ENCODE assay signal across 12 mouse cellular contexts in the genomic region with DNA sequence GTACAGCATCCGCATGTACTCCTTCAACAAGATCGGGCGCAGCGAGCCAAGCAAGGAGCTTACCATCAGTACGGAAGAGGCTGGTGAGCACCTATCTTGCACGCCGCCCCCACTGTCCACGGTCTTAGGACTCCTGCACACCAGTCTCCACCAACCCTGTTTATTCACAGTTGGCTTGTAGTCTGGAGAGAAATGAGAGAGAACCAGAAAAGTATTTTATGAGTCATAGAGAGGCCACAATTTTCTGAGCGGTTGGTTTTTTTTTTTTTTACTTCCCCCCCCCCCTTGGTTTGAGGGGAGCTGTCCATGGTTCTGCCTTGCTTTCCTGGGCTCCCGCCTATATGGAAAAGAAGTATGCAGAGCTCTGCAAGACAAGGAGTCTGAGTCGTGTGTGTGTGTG.
DNase-seq lines count a peak whose midpoint lies in the region; TF ChIP-seq lines count a peak whose summit lies in the region.
"Had no signal": no experiment of that assay in that cellular context is flagged by ENCODE, and none has a peak within 500 bp of the region (broad histone marks: within the 10 kb centered on the region; RNA-seq: fewer than 3 reads in every experiment).

No protein-coding gene starts in this region.

- TF ChIP-seq POLR2A in myocyte (IDR thresholded peaks at IDR 0.05; ENCODE audit: insufficient read length, low read depth), result no peak

- no peaks in the 10 kb centered on the region for H3K79me2 ChIP-seq in myocyte (ENCODE audit: control insufficient read depth, insufficient read depth)

- no peaks in the 10 kb centered on the region for H3K36me3 ChIP-seq in myocyte (ENCODE audit: control insufficient read depth, insufficient read depth)
- H3K36me3 ChIP-seq: embryonic facial prominence, embryonic 15.5 days; hindbrain, embryonic 12.5 days; liver, embryonic 12.5 days; midbrain, embryonic 13.5 days had no signal

- H3K4me3 ChIP-seq in myocyte, result no peak overlapping the region
- H3K4me3 ChIP-seq: embryonic facial prominence, embryonic 15.5 days; hindbrain, embryonic 12.5 days; liver, embryonic 12.5 days; midbrain, embryonic 13.5 days had no signal

- H3ac ChIP-seq in myocyte (ENCODE audit: control insufficient read depth, insufficient read length), result no peak overlapping the region

- peaks cover 14% of the 10 kb centered on the region for H3K27me3 ChIP-seq in myocyte (ENCODE audit: control insufficient read depth, insufficient read depth, insufficient read length)
- H3K27me3 ChIP-seq: embryonic facial prominence, embryonic 15.5 days; hindbrain, embryonic 12.5 days; liver, embryonic 12.5 days; midbrain, embryonic 13.5 days had no signal

- H3K4me2 ChIP-seq in myocyte (ENCODE audit: low read depth), result no peak overlapping the region
- H3K4me2 ChIP-seq: embryonic facial prominence, embryonic 15.5 days; hindbrain, embryonic 12.5 days; liver, embryonic 12.5 days; midbrain, embryonic 13.5 days had no signal

- DNase-seq in frontal cortex, postnatal 36 days (ENCODE audit: low spot score in 2 of 2), result peak; percentile 23 to 26
- no peak for DNase-seq in frontal cortex, postnatal 10 days (ENCODE audit: low spot score in 2 of 2)
- DNase-seq in right cerebral cortex, adult 18-20 months, result peak; percentile 40
- DNase-seq in right cerebral cortex, postnatal 14 days, result no peak
- DNase-seq in brain, adult 2 months (ENCODE audit: low read depth, low spot score), result peak; percentile 57
- no peak for DNase-seq in layer of hippocampus, postnatal 10 days (ENCODE audit: low spot score in 2 of 2)
- DNase-seq in ovary, adult 18-20 months (ENCODE audit: low spot score), result no peak

TF ChIP-seq in myocyte, 11 proteins besides CTCF, POLR2A, EP300 and RAD21:
- TF ChIP-seq REST (IDR thresholded peaks at IDR 0.05; ENCODE audit: insufficient read depth, insufficient read length), result peak; percentile 46
- no peak for TF ChIP-seq USF1 (IDR thresholded peaks at IDR 0.05; ENCODE audit: low read depth)
TF ChIP-seq in myocyte: peak in this region for 1.

Comparison
In these comparisons a context has a peak if more than half of its experiments do, and no peak if none do; other contexts are left out.
1. DNase-seq: peak in frontal cortex, postnatal 36 days (2 of 2), right cerebral cortex, adult 18-20 months (single experiment) and brain, adult 2 months (single experiment); none in frontal cortex, postnatal 10 days (0 of 2), right cerebral cortex, postnatal 14 days (single experiment), layer of hippocampus, postnatal 10 days (0 of 2) and ovary, adult 18-20 months (single experiment).